Mouse (Mus musculus): ENCODE results near the gene Itgb2l.

Gene Itgb2l

GRCm38 (mm10) chr16:96429046-96429445, 14.4 kb downstream of the Itgb2l start:
- intact Hi-C loops (cut with DNase I), result no loop called here

DNA sequence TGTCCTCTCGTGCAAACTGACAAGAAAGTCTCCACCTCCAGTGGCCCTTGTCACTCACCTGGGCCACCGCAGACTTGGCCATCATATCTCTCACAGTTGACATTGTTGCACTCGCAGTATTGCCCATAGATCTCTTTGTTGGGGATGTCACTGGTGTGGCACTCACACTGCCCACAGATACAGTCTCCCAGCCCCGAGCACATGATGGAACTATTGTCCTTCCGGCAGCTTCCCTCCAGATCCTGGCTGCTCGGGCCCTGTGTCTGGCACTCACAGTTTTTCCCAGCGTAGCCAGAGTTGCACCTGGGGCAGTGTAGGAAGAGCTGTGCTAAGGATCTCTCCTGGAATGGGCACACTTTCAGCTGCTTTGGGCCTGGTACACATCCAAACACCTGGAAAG, 16.7 kb downstream of the Itgb2l start:
- intact Hi-C loops (cut with DNase I), result no loop called here

DNA sequence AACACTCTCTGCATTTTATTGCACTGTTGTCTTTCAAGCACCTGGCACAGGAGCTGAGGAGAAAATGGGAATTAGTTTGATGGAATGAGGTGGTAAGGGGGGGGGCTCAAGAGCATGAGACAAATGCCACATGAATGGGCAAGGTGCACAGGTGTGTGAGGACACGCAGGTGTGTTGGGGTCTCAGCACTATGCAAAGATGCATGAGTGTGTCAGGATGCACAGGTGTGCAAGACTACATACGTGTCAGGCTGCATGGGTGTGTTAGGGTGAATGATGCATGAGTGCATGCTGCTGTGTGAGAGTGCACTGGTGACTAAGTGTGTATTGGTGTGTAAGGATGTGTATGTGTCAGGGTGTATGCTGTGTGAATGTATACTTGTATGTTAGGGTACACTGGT, 18.4 kb downstream of the Itgb2l start:
- intact Hi-C loops (cut with DNase I), result no loop called here

DNA sequence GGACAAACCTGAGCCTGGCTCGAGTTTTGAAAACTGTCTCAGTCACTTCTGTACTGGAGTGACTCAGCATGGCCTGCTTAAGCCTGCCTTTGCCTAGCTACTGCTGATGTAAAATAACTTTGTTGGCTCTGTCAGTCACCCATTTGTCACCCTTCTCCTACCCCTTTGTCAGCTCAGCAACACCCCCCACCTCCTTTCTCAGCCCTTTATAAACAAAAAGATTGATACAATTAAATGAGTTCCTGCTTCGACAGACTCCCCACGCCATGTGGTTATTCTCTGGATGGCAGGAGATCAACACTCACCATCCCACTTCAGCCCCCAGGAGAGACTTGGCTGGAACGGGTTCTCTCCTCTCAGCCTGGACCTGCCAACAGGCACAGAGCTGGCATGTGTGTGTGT, 35.4 kb downstream of the Itgb2l start:
- intact Hi-C loops (cut with DNase I), result no loop called here

DNA sequence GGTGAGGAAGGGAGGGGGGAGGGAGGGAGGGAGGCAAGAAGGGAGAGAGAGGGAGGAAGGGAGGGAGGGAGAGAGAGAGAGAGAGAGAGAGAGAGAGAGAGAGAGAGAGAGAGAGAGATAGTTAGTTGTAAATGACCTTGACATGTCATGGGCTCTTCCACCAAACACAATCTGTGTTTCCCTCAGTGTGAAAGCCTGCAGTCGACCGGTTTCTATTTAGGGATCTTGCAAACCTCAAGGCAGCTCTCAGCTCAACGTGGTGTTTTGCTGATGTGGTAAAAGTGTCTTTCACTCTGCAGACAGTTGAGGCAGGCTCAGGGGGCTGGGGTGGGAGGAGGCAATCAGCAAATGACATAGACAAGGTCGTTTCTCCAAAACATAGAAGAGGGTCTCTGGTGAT, 37.1 kb downstream of the Itgb2l start:
- intact Hi-C loops (cut with DNase I), result no loop called here

DNA sequence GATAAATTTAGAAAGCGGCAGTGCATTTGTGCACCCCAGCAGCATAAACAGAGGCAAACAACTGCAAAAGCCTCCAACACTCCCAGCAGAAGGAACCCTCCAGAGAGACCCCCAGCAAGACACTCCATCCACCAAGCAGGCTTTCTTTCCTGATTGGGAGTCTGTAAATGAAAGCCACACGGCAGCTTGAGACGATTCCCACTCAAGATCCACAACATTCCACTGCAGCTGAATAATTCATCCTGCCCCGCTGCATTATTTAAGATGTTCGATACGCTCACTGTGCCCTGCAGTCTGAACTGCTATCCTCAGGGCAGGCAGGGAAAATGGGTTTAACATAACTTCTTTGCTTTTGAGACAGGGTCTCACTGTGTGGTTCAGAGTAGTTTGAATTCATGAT, 41.1 kb downstream of the Itgb2l start:
- intact Hi-C loops (cut with DNase I), result no loop called here

DNA sequence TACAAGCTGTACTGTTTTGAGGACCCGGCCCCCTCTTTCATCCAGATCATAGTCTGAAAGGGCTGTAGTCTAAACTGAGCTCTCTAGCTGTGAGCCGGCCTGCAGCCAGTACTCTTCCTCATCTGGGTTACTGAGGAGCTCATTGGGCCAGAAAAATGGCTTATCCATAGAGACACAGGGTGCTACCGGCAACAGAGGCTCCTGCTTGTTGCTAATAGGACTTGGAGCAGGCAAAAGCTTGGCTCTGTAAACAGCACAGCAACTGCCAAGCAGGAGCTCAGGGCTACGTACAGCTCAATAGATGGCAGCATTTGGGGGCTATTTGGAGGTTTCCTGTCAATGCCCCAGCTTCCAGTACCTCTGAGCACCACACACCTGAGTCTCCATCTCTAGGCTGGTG, 43.4 kb downstream of the Itgb2l start:
- intact Hi-C loops (cut with DNase I), result no loop called here

DNA sequence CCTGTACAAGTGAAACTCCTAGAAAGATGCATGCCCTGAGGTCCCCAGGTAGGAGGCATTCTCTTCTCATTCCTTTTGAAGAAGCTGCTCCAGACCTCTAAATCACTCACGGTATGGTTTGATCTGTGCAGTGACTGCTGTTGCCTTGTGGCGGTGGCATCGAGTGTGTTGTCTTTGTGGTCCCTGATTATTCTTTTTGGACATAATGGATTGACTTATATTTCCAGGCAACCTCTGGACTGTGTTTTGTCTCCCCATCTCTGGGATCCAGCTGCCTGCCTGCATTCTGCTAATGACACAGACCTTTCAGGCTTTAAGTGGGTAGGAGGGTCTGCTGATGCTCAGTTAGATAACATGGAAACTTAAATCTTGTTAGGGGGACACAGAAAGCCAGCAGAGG, 44.6 kb downstream of the Itgb2l start:
- intact Hi-C loops (cut with DNase I), result no loop called here

GRCm38 (mm10) chr16:96396013-96396650, 47.3 kb downstream of the Itgb2l start:
- intact Hi-C loops (cut with DNase I), result no loop called here

DNA sequence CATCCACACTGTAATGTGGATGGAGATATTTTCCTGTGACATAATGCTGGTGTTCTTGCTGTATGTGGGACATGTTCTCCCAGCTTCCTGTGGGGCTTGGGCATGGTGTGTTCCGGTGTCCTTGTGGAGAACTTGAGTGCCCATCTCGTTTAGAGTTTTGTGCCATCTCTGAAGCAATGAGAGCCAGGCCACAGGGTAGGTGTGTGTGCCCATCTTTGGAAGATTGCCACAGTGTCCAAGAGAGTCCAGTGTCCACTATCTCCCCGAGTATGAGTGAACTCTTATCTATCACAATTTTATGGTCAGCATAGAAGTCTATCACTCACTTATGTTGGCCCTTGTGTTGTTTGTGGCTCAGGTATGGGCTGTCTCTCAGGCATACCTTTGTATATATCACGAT, 47.9 kb downstream of the Itgb2l start:
- intact Hi-C loops (cut with DNase I), result no loop called here

GRCm38 (mm10) chr16:96391070-96391469, 52.3 kb downstream of the Itgb2l start:
- intact Hi-C loops (cut with DNase I), result no loop called here

GRCm38 (mm10) chr16:96388481-96388880, 54.9 kb downstream of the Itgb2l start:
- intact Hi-C loops (cut with DNase I), result no loop called here

DNA sequence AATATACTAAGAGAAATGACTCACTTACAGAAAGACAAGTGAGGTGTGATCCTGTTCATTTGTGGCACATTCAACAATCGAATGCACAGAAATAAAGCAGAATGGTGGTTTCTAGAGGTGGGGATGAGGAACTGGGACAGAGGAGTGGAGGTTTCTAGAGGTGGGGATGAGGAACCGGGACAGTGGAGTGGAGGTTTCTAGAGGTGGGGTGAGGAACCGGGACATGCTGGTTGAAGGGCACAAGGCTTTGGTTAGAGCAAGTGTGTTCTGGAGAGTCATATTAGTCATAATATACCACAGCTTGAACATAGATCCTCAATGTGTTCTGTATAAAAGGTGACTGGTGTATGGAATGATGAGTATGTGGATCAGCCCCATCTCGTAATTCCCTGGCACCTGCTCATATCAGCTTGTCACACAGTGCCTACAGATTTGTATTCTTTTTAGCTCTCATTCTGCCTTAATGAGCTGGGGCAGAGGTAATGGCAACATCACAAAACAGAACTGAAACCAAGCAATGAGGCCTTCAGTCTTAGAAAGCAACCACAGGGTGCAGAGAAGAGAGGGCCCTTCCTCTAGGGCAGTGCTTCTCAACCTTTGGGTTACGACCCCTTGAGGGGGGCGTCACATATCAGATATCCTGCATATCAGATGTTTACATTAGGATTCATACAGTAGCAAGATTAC, 55.6 kb downstream of the Itgb2l start:
- intact Hi-C loops (cut with DNase I), result no loop called here

GRCm38 (mm10) chr16:96384741-96385140, 58.7 kb downstream of the Itgb2l start:
- intact Hi-C loops (cut with DNase I), result no loop called here

DNA sequence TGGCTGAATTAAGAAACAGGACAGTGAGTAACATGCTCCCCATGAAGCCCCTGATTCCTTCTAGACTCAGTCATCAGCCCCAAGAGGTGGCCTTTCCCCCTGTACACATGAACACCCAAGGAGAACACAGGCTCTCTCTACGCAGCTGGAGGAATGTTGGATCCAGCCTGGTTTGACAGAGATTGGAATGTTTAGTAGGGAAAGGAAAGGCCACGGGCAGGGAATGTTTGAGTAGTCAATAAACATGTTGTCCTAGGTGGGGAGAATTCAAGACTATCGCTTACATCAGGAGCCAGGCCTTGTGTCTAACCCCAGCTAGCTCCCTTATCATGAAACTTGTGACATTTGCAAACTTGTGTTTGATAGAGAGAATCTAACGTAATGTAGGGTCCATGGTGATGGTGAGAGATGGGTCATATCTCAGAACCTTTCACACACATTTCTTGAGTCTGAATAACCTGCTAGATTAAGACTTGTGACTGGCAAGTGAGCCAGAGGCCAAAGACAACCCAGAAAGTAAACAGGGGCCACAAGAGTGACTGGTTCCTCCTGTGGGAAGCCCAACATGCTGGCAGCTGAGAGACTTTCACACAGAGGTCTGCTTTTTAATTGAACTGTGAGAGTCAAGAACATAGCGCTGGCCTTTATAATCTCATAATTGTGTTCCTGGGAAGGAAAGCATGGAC, 60.8 kb downstream of the Itgb2l start:
- intact Hi-C loops (cut with DNase I), result no loop called here

DNA sequence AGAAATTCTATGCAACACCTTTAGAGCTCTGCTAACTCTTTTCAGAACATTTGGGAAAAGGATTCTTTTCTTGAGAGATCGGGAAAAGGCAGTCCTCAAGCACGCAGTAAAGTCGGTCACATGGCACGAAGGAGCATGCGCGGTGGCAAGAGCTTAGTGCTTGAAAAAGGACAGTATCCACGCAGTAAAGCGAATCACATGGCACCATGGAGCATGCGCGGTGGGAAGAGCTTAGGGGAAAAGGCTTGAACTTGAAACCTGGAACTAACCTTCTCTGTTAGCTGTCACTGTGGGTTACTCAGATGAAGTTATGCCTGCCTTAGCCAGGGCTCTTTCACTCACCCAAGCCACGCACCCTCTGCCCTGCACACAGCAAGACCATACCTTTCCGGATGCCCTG, 62.0 kb downstream of the Itgb2l start:
- intact Hi-C loops (cut with DNase I), result no loop called here

DNA sequence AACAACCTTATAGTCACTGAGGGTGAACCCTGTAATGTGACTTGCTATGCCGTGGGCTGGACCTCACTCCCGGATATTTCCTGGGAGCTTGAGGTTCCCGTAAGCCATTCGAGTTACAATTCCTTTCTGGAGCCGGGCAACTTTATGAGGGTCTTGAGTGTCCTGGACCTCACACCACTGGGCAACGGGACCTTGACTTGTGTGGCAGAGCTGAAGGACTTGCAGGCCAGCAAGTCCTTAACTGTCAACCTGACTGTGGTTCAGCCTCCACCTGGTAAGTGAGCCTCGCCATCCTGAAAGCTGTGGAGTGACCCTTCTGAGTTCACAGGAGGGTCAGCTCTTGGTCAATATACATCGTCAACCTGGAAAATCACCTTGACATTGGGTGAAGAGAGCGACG, 65.3 kb downstream of the Itgb2l start:
- intact Hi-C loops (cut with DNase I), result no loop called here

DNA sequence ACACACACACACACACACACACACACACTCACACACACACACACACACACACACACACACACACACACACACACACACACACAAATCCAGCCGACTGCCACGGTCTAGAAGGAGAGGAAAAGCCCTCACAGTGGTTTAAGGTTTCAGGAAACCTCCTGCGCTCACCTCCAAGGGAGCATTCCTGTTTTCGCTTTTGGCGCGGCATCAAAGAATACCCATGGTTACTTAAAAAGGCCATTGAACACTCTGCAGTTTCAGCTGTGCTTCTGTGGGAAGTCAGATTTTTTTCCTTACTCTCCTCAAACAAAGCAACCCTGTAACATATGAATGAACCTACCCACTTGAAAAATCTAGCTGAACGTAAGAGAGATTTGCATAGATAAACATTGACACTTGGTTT, 67.1 kb downstream of the Itgb2l start:
- intact Hi-C loops (cut with DNase I), result no loop called here

DNA sequence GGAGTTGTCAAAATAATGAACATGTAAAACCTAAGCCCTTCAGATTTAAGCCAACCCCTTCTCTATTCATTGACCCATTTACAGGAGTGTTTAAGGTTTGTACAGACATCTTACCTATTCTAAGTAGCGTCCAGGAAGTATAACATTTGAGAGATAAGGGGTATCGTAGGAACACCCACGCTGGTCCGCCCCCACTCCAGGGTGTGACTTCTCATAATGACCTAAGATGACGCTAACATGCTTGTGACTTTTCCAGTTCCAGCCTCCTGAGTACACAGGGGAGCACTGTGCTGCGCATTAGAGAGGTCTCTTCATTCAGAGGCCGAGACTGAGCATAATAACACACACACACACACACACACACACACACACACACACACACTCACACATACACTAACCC, 67.9 kb downstream of the Itgb2l start:
- intact Hi-C loops (cut with DNase I), result no loop called here

DNA sequence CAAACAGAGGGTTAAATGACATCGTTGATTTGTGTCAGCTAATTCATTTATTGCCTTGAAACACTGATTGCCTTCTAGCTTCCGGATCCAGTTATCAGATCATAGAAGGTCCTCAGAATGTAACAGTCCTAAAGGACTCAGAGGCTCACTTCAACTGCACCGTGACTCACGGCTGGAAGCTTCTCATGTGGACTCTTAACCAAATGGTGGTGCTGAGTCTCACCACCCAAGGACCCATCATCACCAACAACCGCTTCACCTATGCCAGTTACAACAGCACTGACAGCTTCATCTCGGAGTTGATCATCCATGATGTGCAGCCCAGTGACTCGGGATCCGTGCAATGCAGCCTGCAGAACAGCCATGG, 70.7 kb downstream of the Itgb2l start:
- intact Hi-C loops (cut with DNase I), result no loop called here

All from adrenal gland (tissue).